Mouse (Mus musculus): ENCODE measurements at regions not wholly inside any gene's neighbourhood (a gene's known extent, or its start where the extent isn't known, plus 50 kb on each side); places are given as distances from the start of the nearest gene placed in this dataset.

DNA sequence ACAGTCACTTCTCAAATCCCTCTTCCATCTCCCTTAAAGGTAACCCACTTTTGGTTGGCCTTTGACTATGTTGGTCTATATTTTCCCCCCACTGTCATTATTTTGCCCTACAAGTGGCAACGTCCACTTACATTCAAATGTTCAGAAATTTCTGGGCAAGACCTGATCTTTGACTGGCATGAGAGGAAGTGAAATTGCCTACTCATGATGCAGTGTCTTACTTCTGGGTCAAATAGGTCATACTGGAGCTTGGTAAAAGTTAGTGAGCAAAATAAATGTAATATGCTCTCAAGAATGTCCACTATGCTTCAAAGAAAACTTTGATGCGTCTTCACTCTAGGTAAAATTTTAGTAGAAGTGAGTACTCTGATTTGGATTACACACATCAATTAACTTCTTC is 76.9 kb upstream of the Dcn start:
- CTCF ChIA-PET, result no interaction called here
- no peaks in the 10 kb centered on the region for H3K27me3 ChIP-seq
- ATAC-seq (no peak), DNase-seq (ENCODE audit: low read depth, low spot score) (no peak)
- in situ Hi-C loops (cut with MboI; ENCODE audit: low pct_unique_long_range_greater_than_20kb), result no loop called here
- POLR2A ChIA-PET, result no interaction called here
- TF ChIP-seq CTCF (IDR thresholded peaks at IDR 0.05), result no peak

GRCm38 (mm10) chr10:97404076-97404787 is 75.2 kb upstream of the Dcn start:
- no peak for ATAC-seq
- no peak for TF ChIP-seq CTCF (IDR thresholded peaks at IDR 0.05)
- in situ Hi-C loops (cut with MboI; ENCODE audit: low pct_unique_long_range_greater_than_20kb), result no loop called here
- POLR2A ChIA-PET, result no interaction called here
- no peaks in the 10 kb centered on the region for H3K27me3 ChIP-seq
- CTCF ChIA-PET, result interaction anchor here (1.0 kb wide), 1 partner anchor 9 kb away, joined by 3 read pairs; no protein-coding TSS in a partner anchor
- DNase-seq (ENCODE audit: low read depth, low spot score), result no peak

GRCm38 (mm10) chr10:97409181-97409581 is 70.2 kb upstream of the Dcn start:
- ATAC-seq, result no peak
- in situ Hi-C loops (cut with MboI; ENCODE audit: low pct_unique_long_range_greater_than_20kb), result no loop called here
- H3K27me3 ChIP-seq, result no peaks in the 10 kb centered on the region
- TF ChIP-seq CTCF (IDR thresholded peaks at IDR 0.05), result no peak
- POLR2A ChIA-PET, result no interaction called here
- CTCF ChIA-PET, result interaction anchor here (1.2 kb wide), 1 partner anchor 19 kb away, joined by 3 read pairs; no protein-coding TSS in a partner anchor
- DNase-seq (ENCODE audit: low read depth, low spot score), result no peak

GRCm38 (mm10) chr10:97409909-97410308 is 69.5 kb upstream of the Dcn start:
- no peaks in the 10 kb centered on the region for H3K27me3 ChIP-seq
- no peak for DNase-seq (ENCODE audit: low read depth, low spot score)
- in situ Hi-C loops (cut with MboI; ENCODE audit: low pct_unique_long_range_greater_than_20kb), result no loop called here
- ChIA-PET CTCF (interaction anchor here (1.2 kb wide), 1 partner anchor 20 kb away, joined by 3 read pairs; no protein-coding TSS in a partner anchor), POLR2A (no interaction called here)
- ATAC-seq, result no peak
- no peak for TF ChIP-seq CTCF (IDR thresholded peaks at IDR 0.05)

- TF ChIP-seq CTCF (IDR thresholded peaks at IDR 0.05), result no peak
- CTCF ChIA-PET, result no interaction called here
- H3K27me3 ChIP-seq, result no peaks in the 10 kb centered on the region
- in situ Hi-C loops (cut with MboI; ENCODE audit: low pct_unique_long_range_greater_than_20kb), result no loop called here
- POLR2A ChIA-PET, result no interaction called here
- DNase-seq (ENCODE audit: low read depth, low spot score), result no peak
- ATAC-seq, result no peak
Measured at GRCm38 (mm10) chr10:97422579-97422978, 56.8 kb upstream of the Dcn start.

GRCm38 (mm10) chr10:97423039-97423700 is 56.2 kb upstream of the Dcn start:
- DNase-seq (ENCODE audit: low read depth, low spot score), result no peak
- POLR2A ChIA-PET, result no interaction called here
- no peak for TF ChIP-seq CTCF (IDR thresholded peaks at IDR 0.05)

More at GRCm38 (mm10) chr10:97423039-97423700, 56.2 kb upstream of the Dcn start:
- in situ Hi-C loops (cut with MboI; ENCODE audit: low pct_unique_long_range_greater_than_20kb), result no loop called here
- CTCF ChIA-PET, result no interaction called here
- H3K27me3 ChIP-seq, result no peaks in the 10 kb centered on the region
- ATAC-seq, result no peak

All from Patski (cell line).